Mouse (Mus musculus) embryonic fibroblast, embryonic 13.5 days (primary cell): ENCODE measurements around the gene 1700029I15Rik. TPM values are rescaled to one million over a fixed set of nuclear protein-coding genes. Genes with fewer than 3 reads are reported as not detected.

ENCODE experiments used
- H3K27ac ChIP-seq: 2 replicates; pipeline ENCODE4 v1.5.1; 2012; ENCODE audit warnings: low read length, control low read depth, inconsistent platforms; ENCODE audit not compliant: insufficient read depth
- H3K4me1 ChIP-seq: 2 replicates; pipeline ENCODE4 v1.6.1; 2011; ENCODE audit warnings: low read length; ENCODE audit not compliant: control insufficient read depth, insufficient read depth
- H3K4me3 ChIP-seq: 2 replicates; pipeline ENCODE4 v1.5.1; 2011; ENCODE audit warnings: mild to moderate bottlenecking, control low read depth, low read length; ENCODE audit not compliant: insufficient read depth
- CTCF ChIP-seq: IDR thresholded peaks from 2 replicates; pipeline ENCODE4 v1.5.1; 2011; ENCODE audit warnings: mild to moderate bottlenecking, control low read depth, low read length, moderate library complexity, borderline replicate concordance; ENCODE audit not compliant: insufficient read depth
- POLR2A ChIP-seq: IDR thresholded peaks from 2 replicates; pipeline ENCODE4 v1.6.1; 2011; ENCODE audit warnings: low read depth, mild to moderate bottlenecking, control low read depth, low read length, moderate library complexity
- polyA plus RNA-seq: library from polyadenylated mRNA; stranded (reverse); fragments of >200 nt; gene quantifications from 2 replicates; pipeline ENCODE4 v1.2.4, GENCODE M21; 2011; ENCODE audit warnings: low read depth; ENCODE audit not compliant: missing spikeins, insufficient read length

1700029I15Rik gene
- polyA plus RNA-seq, 1 experiment: 0.98 TPM

- Histone ChIP-seq H3K4me3 (no peak overlapping the region), H3K27ac (no peak overlapping the region), H3K4me1 (0 out of 2 replicates have a peak, but pooled peaks cover 2% of the 10 kb centered on the region)
- TF ChIP-seq CTCF: no peak
- TF ChIP-seq POLR2A: no peak
Measured at GRCm38 (mm10) chr2:92373437-92373813, 8.9 kb upstream of the 1700029I15Rik start.

GRCm38 (mm10) chr2:92374514-92374913 lies 7.8 kb upstream of the 1700029I15Rik start, which contains the start of the genes Pex16 and Large2:
TSS of gene Pex16 (plus strand) at chr2:92374676.
TSS of gene Large2 (minus strand) at chr2:92374869.
- 0 out of 2 replicates have a peak, but pooled peaks cover 2% of the 10 kb centered on the region for H3K4me1 ChIP-seq
- peak within 1 kb of the TSS; percentile 44 for H3K27ac ChIP-seq

GRCm38 (mm10) chr2:92375099-92375623 lies 7.2 kb upstream of the 1700029I15Rik start:
- H3K27ac ChIP-seq: peak overlapping the region; percentile 44
- H3K4me1 ChIP-seq: 0 out of 2 replicates have a peak, but pooled peaks cover 2% of the 10 kb centered on the region
- H3K4me3 ChIP-seq: peak overlapping the region; percentile 84
- TF ChIP-seq CTCF: no peak
- TF ChIP-seq POLR2A: peak; percentile 84

More at GRCm38 (mm10) chr2:92374514-92374913, 7.8 kb upstream of the 1700029I15Rik start, which contains the start of the genes Pex16 and Large2:
- H3K4me3 ChIP-seq: peak within 1 kb of the TSS; percentile 84
- TF ChIP-seq CTCF (no peak), POLR2A (peak; percentile 66)

- H3K4me1 ChIP-seq: 0 out of 2 replicates have a peak, but pooled peaks cover 2% of the 10 kb centered on the region
- H3K27ac ChIP-seq: no peak overlapping the region
- peak overlapping the region; percentile 84 for H3K4me3 ChIP-seq
- TF ChIP-seq POLR2A (no peak), CTCF (no peak)
Measured at GRCm38 (mm10) chr2:92375788-92376187, 6.5 kb upstream of the 1700029I15Rik start.

- H3K4me1 ChIP-seq: 0 out of 2 replicates have a peak, but pooled peaks cover 2% of the 10 kb centered on the region
- TF ChIP-seq POLR2A (no peak), CTCF (no peak)
- peak overlapping the region; percentile 84 for H3K4me3 ChIP-seq
- no peak overlapping the region for H3K27ac ChIP-seq
Measured at GRCm38 (mm10) chr2:92376300-92376699, 6.0 kb upstream of the 1700029I15Rik start.

- TF ChIP-seq CTCF (no peak), POLR2A (no peak)
- H3K27ac ChIP-seq: no peak overlapping the region
- H3K4me1 ChIP-seq: 0 out of 2 replicates have a peak, but pooled peaks cover 2% of the 10 kb centered on the region
- no peak overlapping the region for H3K4me3 ChIP-seq
Measured at GRCm38 (mm10) chr2:92377320-92377719, 5.0 kb upstream of the 1700029I15Rik start.

GRCm38 (mm10) chr2:92379783-92380494 lies 2.4 kb upstream of the 1700029I15Rik start:
- TF ChIP-seq CTCF (no peak), POLR2A (no peak)
- Histone ChIP-seq H3K27ac (no peak overlapping the region), H3K4me1 (0 out of 2 replicates have a peak, but pooled peaks cover 2% of the 10 kb centered on the region), H3K4me3 (no peak overlapping the region)

GRCm38 (mm10) chr2:92380495-92381050 lies 1.8 kb upstream of the 1700029I15Rik start:
- no peak for TF ChIP-seq CTCF
- Histone ChIP-seq H3K4me1 (0 out of 2 replicates have a peak, but pooled peaks cover 2% of the 10 kb centered on the region), H3K27ac (no peak overlapping the region), H3K4me3 (no peak overlapping the region)

- Histone ChIP-seq H3K4me1 (0 out of 2 replicates have a peak, but pooled peaks cover 2% of the 10 kb centered on the region), H3K4me3 (no peak overlapping the region), H3K27ac (no peak overlapping the region)
- no peak for TF ChIP-seq CTCF
- no peak for TF ChIP-seq POLR2A
Measured at GRCm38 (mm10) chr2:92381161-92381560, 1.2 kb upstream of the 1700029I15Rik start.

- H3K27ac ChIP-seq: no peak overlapping the region
Measured at GRCm38 (mm10) chr2:92382759-92383158, 421 bp downstream of the 1700029I15Rik start.

More at GRCm38 (mm10) chr2:92382759-92383158, 421 bp downstream of the 1700029I15Rik start:
- no peak overlapping the region for H3K4me3 ChIP-seq
- TF ChIP-seq POLR2A (no peak), CTCF (no peak)
- no peaks in the 10 kb centered on the region for H3K4me1 ChIP-seq
